Mouse (Mus musculus): ENCODE measurements around the gene Abcb8.

DNA sequence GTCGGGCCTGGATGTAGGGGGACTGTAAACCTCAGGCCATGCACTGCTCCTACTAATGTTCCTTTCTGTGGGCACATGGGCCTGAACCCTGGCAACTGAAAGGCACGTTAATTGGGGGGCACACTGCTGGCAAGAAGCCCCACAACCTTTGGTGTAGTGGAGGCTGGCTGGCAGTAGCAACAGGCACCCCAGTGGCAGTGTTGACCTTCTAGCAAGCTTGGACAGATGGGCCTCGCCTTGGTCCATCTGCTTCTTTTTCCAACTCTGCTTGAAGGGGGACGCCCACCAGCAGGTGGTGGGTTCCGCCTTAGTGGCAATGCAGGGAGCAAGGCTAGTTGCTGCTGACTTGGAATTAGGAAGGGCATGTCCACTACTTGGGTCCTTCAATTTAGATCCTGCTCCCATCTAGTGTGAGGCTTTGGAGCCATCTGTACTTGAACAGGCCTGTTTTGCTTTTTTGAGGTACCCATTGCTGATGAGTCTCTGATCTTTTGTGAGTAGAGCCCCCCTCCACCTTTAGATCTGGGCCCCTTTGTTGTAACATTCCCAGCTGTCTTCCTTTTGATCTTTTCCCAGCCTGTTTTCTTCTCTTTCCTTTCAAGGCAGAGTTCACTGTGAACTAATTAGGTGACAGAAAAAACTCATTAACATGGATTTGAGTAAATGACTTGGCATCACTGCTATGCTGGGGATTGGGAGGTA, 60.0 kb downstream of the Abcb8 start:
- TF ChIP-seq FLI1 (IDR thresholded peaks at IDR 0.05; ENCODE audit: low read length), result no peak
- no peak for TF ChIP-seq GATA1 (IDR thresholded peaks at IDR 0.05; ENCODE audit: borderline replicate concordance, low read length)

Measured in megakaryocyte, embryonic 14.5 days (primary cell).